Mouse (Mus musculus) heart, adult 2 months (tissue): ENCODE measurements at regions not wholly inside any gene's neighbourhood (a gene's known extent, or its start where the extent isn't known, plus 50 kb on each side); places are given as distances from the start of the nearest gene placed in this dataset.
A peak's percentile ranks its signal among the peaks of the same experiment; 100 is the strongest.

ENCODE experiments used
- DNase-seq, 2 experiments: peaks; one replicate each; pipeline ENCODE4 v3.0.0; 2021
- H3K27ac ChIP-seq: fragments of 200-600 bp; 2 replicates; pipeline ENCODE4 v1.8.1; 2022
- H3K27me3 ChIP-seq: fragments of 200-500 bp; 2 replicates; pipeline ENCODE4 v1.6.1; 2012; ENCODE audit warnings: mild to moderate bottlenecking, low read length, inconsistent platforms, mixed read lengths; ENCODE audit not compliant: control insufficient read depth, insufficient read depth
- H3K36me3 ChIP-seq: fragments of 200-500 bp; 2 replicates; pipeline ENCODE4 v1.6.1; 2012; ENCODE audit warnings: low read length, inconsistent platforms; ENCODE audit not compliant: control insufficient read depth, insufficient read depth
- H3K4me1 ChIP-seq: fragments of 200-500 bp; 2 replicates; pipeline ENCODE4 v1.6.1; 2011; ENCODE audit warnings: low read length; ENCODE audit not compliant: control insufficient read depth, insufficient read depth
- H3K4me3 ChIP-seq: fragments of 200-600 bp; 2 replicates; pipeline ENCODE4 v1.8.1; 2022
- H3K79me2 ChIP-seq: fragments of 200-500 bp; replicated peaks from 2 replicates; pipeline ENCODE4 v1.6.1; 2012; ENCODE audit warnings: mild to moderate bottlenecking, inconsistent platforms, low read length, moderate library complexity, mixed read lengths; ENCODE audit not compliant: control insufficient read depth, insufficient read depth
- H3K9ac ChIP-seq: fragments of 200-500 bp; 2 replicates; pipeline ENCODE4 v1.6.1; 2012; ENCODE audit warnings: low read depth, mild to moderate bottlenecking, control low read depth, inconsistent platforms, low read length, mixed read lengths
- CTCF ChIP-seq: fragments of 200-600 bp; IDR thresholded peaks from 2 replicates; pipeline ENCODE4 v1.8.1; 2022; ENCODE audit warnings: antibody characterized with exemption, mild to moderate bottlenecking, moderate library complexity
- EP300 ChIP-seq: fragments of 200-500 bp; IDR thresholded peaks from 2 replicates; pipeline ENCODE4 v1.6.1; 2011; ENCODE audit warnings: low read depth, low read length, control low read depth; ENCODE audit not compliant: insufficient read depth
- POLR2A ChIP-seq: fragments of 200-500 bp; IDR thresholded peaks from 2 replicates; pipeline ENCODE4 v1.6.1; 2011; ENCODE audit warnings: mild to moderate bottlenecking, low read depth, low read length, control low read depth; ENCODE audit not compliant: insufficient read depth
- WGBS: fragments of 180-500 bp; shearing (Covaris S2); methylation state at CpG from one replicate; pipeline ENCODE4 v1.1.7; 2018; 5-methylcytosine and 5-hydroxymethylcytosine counted together
- intact Hi-C: fragments of 180-260 bp; cut with DNase I; formaldehyde crosslinking; loops from one replicate; pipeline ENCODE4 v1.15.1; 2025

DNA sequence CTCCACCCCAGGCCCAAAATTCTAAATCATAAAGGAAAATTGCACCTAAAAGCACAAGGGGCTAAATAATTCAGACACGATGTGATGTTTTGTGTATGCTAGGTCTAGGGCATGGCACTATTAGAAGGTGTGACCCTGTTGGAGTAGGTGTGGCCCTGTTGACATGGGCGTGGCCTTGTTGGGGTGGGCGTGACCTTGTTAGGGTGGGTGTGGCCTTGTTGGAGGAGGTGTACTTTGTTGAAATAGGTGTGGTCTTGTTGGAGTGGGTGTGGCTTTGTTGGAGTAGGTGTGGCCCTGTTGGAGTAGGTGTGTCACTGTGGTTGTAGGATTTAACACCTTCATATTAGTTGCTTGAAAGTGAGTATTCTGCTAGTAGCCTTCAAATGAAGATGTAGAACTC, 114.1 kb downstream of the Cryba4 start:
- DNase-seq: no peak
- WGBS: 66% methylated on average over 3 of the region's 3 CpGs
- intact Hi-C loops: no loop called here
- H3K4me3 ChIP-seq: no peak overlapping the region
- TF ChIP-seq EP300: no peak
- no peak for TF ChIP-seq CTCF
- no peak for TF ChIP-seq POLR2A
- no peaks in the 10 kb centered on the region for H3K79me2 ChIP-seq
- no peaks in the 10 kb centered on the region for H3K4me1 ChIP-seq
- H3K9ac ChIP-seq: no peak overlapping the region
- H3K27me3 ChIP-seq: no peaks in the 10 kb centered on the region
- no peak overlapping the region for H3K27ac ChIP-seq
- H3K36me3 ChIP-seq: no peaks in the 10 kb centered on the region

GRCm38 (mm10) chr5:112142731-112143130, 109.6 kb downstream of the Cryba4 start:
- H3K36me3 ChIP-seq: no peaks in the 10 kb centered on the region

DNA sequence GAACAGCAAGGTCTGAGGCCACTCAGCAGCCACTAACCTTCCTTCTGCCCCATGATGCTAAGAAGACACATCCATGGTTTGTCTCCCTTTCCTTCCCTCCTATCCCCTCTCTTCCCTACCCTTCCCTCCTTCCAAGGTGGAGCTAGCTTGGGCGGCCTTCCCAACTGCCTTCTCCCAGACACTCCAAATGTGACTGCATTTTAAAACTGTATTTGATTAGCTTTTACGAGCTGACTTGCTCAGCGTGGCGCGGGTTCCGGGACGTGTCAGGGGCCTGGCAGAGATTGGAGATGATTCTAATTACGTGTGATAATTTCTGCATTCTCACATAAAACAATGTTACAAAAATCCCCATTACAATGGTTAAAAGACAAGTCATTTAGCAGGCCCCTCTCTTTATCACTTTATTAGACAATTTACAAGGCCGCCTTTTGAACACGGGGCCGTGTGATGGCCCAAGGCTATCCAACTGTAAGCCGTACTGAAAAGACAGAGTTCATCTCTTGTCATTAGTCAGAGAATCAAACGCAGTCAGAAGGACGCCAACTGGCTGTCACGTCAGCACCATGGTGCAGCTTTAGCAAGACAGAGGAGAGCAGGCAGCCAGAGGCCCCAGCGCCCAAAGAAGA, 108.2 kb downstream of the Cryba4 start:
- Histone ChIP-seq H3K4me1 (no peaks in the 10 kb centered on the region), H3K9ac (no peak overlapping the region), H3K27me3 (no peaks in the 10 kb centered on the region), H3K27ac (no peak overlapping the region), H3K4me3 (no peak overlapping the region), H3K79me2 (no peaks in the 10 kb centered on the region), H3K36me3 (no peaks in the 10 kb centered on the region)
- TF ChIP-seq POLR2A: no peak
- TF ChIP-seq CTCF: no peak
- no peak for TF ChIP-seq EP300
- intact Hi-C loops: no loop called here
- 89% methylated on average over 16 of the region's 16 CpGs for WGBS
- DNase-seq: no peak

More at GRCm38 (mm10) chr5:112142731-112143130, 109.6 kb downstream of the Cryba4 start:
- intact Hi-C loops: no loop called here
- no peak for DNase-seq
- Histone ChIP-seq H3K4me1 (no peaks in the 10 kb centered on the region), H3K27ac (no peak overlapping the region), H3K79me2 (no peaks in the 10 kb centered on the region), H3K4me3 (no peak overlapping the region), H3K9ac (no peak overlapping the region), H3K27me3 (no peaks in the 10 kb centered on the region)
- TF ChIP-seq POLR2A: no peak
- TF ChIP-seq CTCF: no peak
- TF ChIP-seq EP300: no peak
- 75% methylated on average over 3 of the region's 3 CpGs for WGBS

- no peaks in the 10 kb centered on the region for H3K36me3 ChIP-seq
- WGBS: 1% methylated on average over 39 of the region's 39 CpGs
- intact Hi-C loops: loop anchor here (1.0 to 10.0 kb wide), 5 partner anchors 221 to 881 kb away; partner anchors contain the start of gene Mn1
- TF ChIP-seq CTCF: no peak; the same call in 1 of the 2 replicates
- peak; percentile 85 for TF ChIP-seq EP300
- no peaks in the 10 kb centered on the region for H3K4me1 ChIP-seq
- no peaks in the 10 kb centered on the region; the same call in 1 of the 2 replicates for H3K27me3 ChIP-seq
- peak; percentile 81 to 91 for DNase-seq
- no peak overlapping the region for H3K4me3 ChIP-seq
- no peak overlapping the region for H3K27ac ChIP-seq
- no peak overlapping the region for H3K9ac ChIP-seq
- no peaks in the 10 kb centered on the region for H3K79me2 ChIP-seq
Observed at GRCm38 (mm10) chr5:112153675-112154085, 98.6 kb downstream of the Cryba4 start.

- Histone ChIP-seq H3K27me3 (no peaks in the 10 kb centered on the region; the same call in 1 of the 2 replicates), H3K79me2 (no peaks in the 10 kb centered on the region), H3K27ac (no peak overlapping the region), H3K4me1 (no peaks in the 10 kb centered on the region), H3K4me3 (no peak overlapping the region), H3K36me3 (no peaks in the 10 kb centered on the region), H3K9ac (no peak overlapping the region)
- TF ChIP-seq EP300: no peak
- TF ChIP-seq POLR2A: no peak
- TF ChIP-seq CTCF: no peak
- intact Hi-C loops: loop anchor here (1.0 to 10.0 kb wide), 4 partner anchors 222 to 882 kb away; no protein-coding TSS in a partner anchor
- DNase-seq: peak; percentile 18 to 36
- 38% methylated on average over 4 of the region's 4 CpGs for WGBS
Observed at GRCm38 (mm10) chr5:112154650-112155049, 97.7 kb downstream of the Cryba4 start.

- H3K27ac ChIP-seq: no peak overlapping the region
- no peaks in the 10 kb centered on the region for H3K79me2 ChIP-seq
- H3K27me3 ChIP-seq: no peaks in the 10 kb centered on the region; the same call in 1 of the 2 replicates
- H3K4me1 ChIP-seq: no peaks in the 10 kb centered on the region
- no peak overlapping the region for H3K9ac ChIP-seq
- no peak overlapping the region for H3K4me3 ChIP-seq
- intact Hi-C loops: loop anchor here (10.0 kb wide), 1 partner anchor 470 kb away; no protein-coding TSS in a partner anchor
- TF ChIP-seq POLR2A (no peak), CTCF (no peak), EP300 (no peak)
- H3K36me3 ChIP-seq: no peaks in the 10 kb centered on the region
- no peak for DNase-seq
- WGBS: 64% methylated on average over 6 of the region's 6 CpGs
Observed at GRCm38 (mm10) chr5:112155051-112155450, 97.3 kb downstream of the Cryba4 start.
